ENCODE assay signal across 29 mouse cellular contexts in genomic region chr17:8482876-8483275, GRCm38 (mm10). TPM values are rescaled to one million over a fixed set of nuclear protein-coding genes. Genes with fewer than 3 reads are reported as not detected.
"Had no signal": no experiment of that assay in that cellular context is flagged by ENCODE, and none has a peak within 500 bp of the region (broad histone marks: within the 10 kb centered on the region; RNA-seq: fewer than 3 reads in every experiment).

No protein-coding gene starts in this region.

- H3K4me1 ChIP-seq: hindbrain, embryonic 10.5 days; hindbrain, embryonic 12.5 days; intestine, embryonic 15.5 days; liver, embryonic 12.5 days had no signal

- H3K36me3 ChIP-seq: hindbrain, embryonic 10.5 days; hindbrain, embryonic 12.5 days; intestine, embryonic 15.5 days; kidney, embryonic 15.5 days; limb, embryonic 13.5 days; limb, embryonic 15.5 days; liver, embryonic 12.5 days had no signal

- H3K4me2 ChIP-seq: heart, embryonic 11.5 days; hindbrain, embryonic 12.5 days; hindbrain, embryonic 14.5 days; intestine, embryonic 15.5 days; kidney, embryonic 15.5 days; limb, embryonic 13.5 days; limb, embryonic 15.5 days; liver, embryonic 12.5 days had no signal

- H3K9ac ChIP-seq: hindbrain, embryonic 12.5 days; hindbrain, embryonic 14.5 days; intestine, embryonic 15.5 days; kidney, embryonic 15.5 days; limb, embryonic 13.5 days; limb, embryonic 15.5 days; liver, embryonic 12.5 days; liver, embryonic 14.5 days had no signal

- DNase-seq: gastrocnemius, adult 2 months; gastrocnemius, postnatal 10 days; gastrocnemius, postnatal 25 days; heart, adult 2 months; heart, postnatal 10 days; heart, postnatal 4 days; kidney, adult 18-20 months; kidney, adult 9 months; kidney, postnatal 14 days; kidney, postnatal 36 days; layer of hippocampus, adult 9-11 months; layer of hippocampus, postnatal 36 days; left cerebral cortex, postnatal 4 days had no signal

- H3K27ac ChIP-seq: gastrocnemius, adult 2 months; heart, adult 2 months; hindbrain, embryonic 10.5 days; hindbrain, embryonic 12.5 days; hindbrain, embryonic 14.5 days; intestine, embryonic 15.5 days; kidney, embryonic 15.5 days; kidney, postnatal 0 days; limb, embryonic 13.5 days; limb, embryonic 15.5 days; liver, embryonic 12.5 days; liver, embryonic 14.5 days had no signal

- H3K27me3 ChIP-seq: hindbrain, embryonic 12.5 days; intestine, embryonic 15.5 days; liver, embryonic 12.5 days had no signal

- ATAC-seq: hindbrain, embryonic 16.5 days; inflammation-experienced regulatory T-cells, adult 6 months; intestine, embryonic 15.5 days; intestine, postnatal 0 days; liver, embryonic 12.5 days had no signal

- H3K9me3 ChIP-seq: hindbrain, embryonic 10.5 days; hindbrain, embryonic 12.5 days; intestine, embryonic 15.5 days; kidney, embryonic 15.5 days; limb, embryonic 13.5 days; limb, embryonic 15.5 days; liver, embryonic 12.5 days had no signal

- H3K4me3 ChIP-seq: gastrocnemius, adult 2 months; heart, adult 2 months; hindbrain, embryonic 10.5 days; hindbrain, embryonic 12.5 days; intestine, embryonic 15.5 days; kidney, embryonic 15.5 days; limb, embryonic 13.5 days; limb, embryonic 15.5 days; liver, embryonic 12.5 days had no signal

RNA-seq across cellular contexts. Expression of gene Pde10a, which starts 42.3 kb away (rescaled TPM):
- polyA plus RNA-seq: inflammation-experienced regulatory T-cells, adult 6 months had no signal

RNA-seq across cellular contexts. Expression of gene T, which starts 48.7 kb away (rescaled TPM):
- polyA plus RNA-seq: heart, adult 2 months; inflammation-experienced regulatory T-cells, adult 6 months; large intestine, adult 2 months; liver, adult 2 months; liver, embryonic 12.5 days had no signal
